Mouse (Mus musculus): ENCODE results near the gene 2410004P03Rik.

GRCm38 (mm10) chr12:16996886-16997462 lies 14.6 kb downstream of the 2410004P03Rik start:
- no peak for TF ChIP-seq CTCF (IDR thresholded peaks at IDR 0.05; ENCODE audit: low read depth, low read length)
- TF ChIP-seq TAL1 (conservative IDR thresholded peaks at IDR 0.05; ENCODE audit: low read depth, low read length), result no peak
- no peak for TF ChIP-seq GATA1 (IDR thresholded peaks at IDR 0.05; ENCODE audit: borderline replicate concordance, low read length)
- no peak for TF ChIP-seq POLR2AphosphoS5 (IDR thresholded peaks at IDR 0.05; ENCODE audit: insufficient replicate concordance, low read depth, low read length)
- no peak for TF ChIP-seq GATA2 (IDR thresholded peaks at IDR 0.05; ENCODE audit: borderline replicate concordance, low read depth, low read length)

Measured in G1E (cell line).